Mouse (Mus musculus) spleen, adult 2 months (tissue): ENCODE data around the gene Colgalt1.

Source experiments
- CTCF ChIP-seq: fragments of 200-500 bp; IDR thresholded peaks from 2 replicates; pipeline ENCODE4 v1.5.1; 2011; ENCODE audit warnings: mild to moderate bottlenecking, inconsistent platforms; ENCODE audit not compliant: insufficient read depth, insufficient read length, insufficient replicate concordance; ENCODE audit errors: extremely low read depth
- POLR2A ChIP-seq: fragments of 200-500 bp; IDR thresholded peaks from 2 replicates; pipeline ENCODE4 v1.6.1; 2011; ENCODE audit warnings: low read depth, low read length, inconsistent platforms

DNA sequence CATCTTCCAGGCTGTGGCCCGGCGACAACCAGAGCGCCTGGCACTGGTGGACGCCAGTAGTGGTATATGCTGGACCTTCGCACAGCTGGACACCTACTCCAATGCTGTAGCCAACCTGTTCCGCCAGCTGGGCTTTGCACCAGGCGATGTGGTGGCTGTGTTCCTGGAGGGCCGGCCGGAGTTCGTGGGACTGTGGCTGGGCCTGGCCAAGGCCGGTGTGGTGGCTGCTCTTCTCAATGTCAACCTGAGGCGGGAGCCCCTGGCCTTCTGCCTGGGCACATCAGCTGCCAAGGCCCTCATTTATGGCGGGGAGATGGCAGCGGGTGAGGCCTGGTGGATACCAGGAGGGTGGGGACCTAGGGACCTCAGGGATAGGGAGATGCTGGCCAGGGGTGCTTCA lies 31.3 kb upstream of the Colgalt1 start:
- no peak for TF ChIP-seq POLR2A
- no peak for TF ChIP-seq CTCF
